Mouse (Mus musculus): ENCODE measurements around the gene Frmd8. TPM values are rescaled to one million over a fixed set of nuclear protein-coding genes. Genes with fewer than 3 reads are reported as not detected.

Frmd8 gene
- total RNA-seq, 2 experiments from 2014 or later, result 4.5 to 5.0 TPM

- DNase-seq, result no peak
Observed at GRCm38 (mm10) chr19:5841389-5841946, 33.6 kb downstream of the Frmd8 start.

GRCm38 (mm10) chr19:5840890-5841388, 34.1 kb downstream of the Frmd8 start:
- intact Hi-C loops (cut with DNase I), result no loop called here
- no peak for DNase-seq

More at GRCm38 (mm10) chr19:5841389-5841946, 33.6 kb downstream of the Frmd8 start:
- intact Hi-C loops (cut with DNase I), result no loop called here

- intact Hi-C loops (cut with DNase I), result no loop called here
- peak in 1 of 2 experiments; percentile 15 for DNase-seq
Observed at GRCm38 (mm10) chr19:5840086-5840889, 34.8 kb downstream of the Frmd8 start.

- peak in 1 of 2 experiments; percentile 37 for DNase-seq
- intact Hi-C loops (cut with DNase I), result no loop called here
Observed at GRCm38 (mm10) chr19:5839317-5840085, 35.6 kb downstream of the Frmd8 start.

GRCm38 (mm10) chr19:5838892-5839165, 36.2 kb downstream of the Frmd8 start:
- intact Hi-C loops (cut with DNase I), result no loop called here
- DNase-seq, result peak in 1 of 2 experiments; percentile 13

- peak in 1 of 2 experiments; percentile 17 for DNase-seq
- intact Hi-C loops (cut with DNase I), result no loop called here
Observed at GRCm38 (mm10) chr19:5838136-5838891, 36.8 kb downstream of the Frmd8 start.

- no peak for DNase-seq
- intact Hi-C loops (cut with DNase I), result no loop called here
Observed at GRCm38 (mm10) chr19:5837606-5838005, 37.5 kb downstream of the Frmd8 start.

- intact Hi-C loops (cut with DNase I), result no loop called here
- DNase-seq, result no peak
Observed at GRCm38 (mm10) chr19:5836941-5837572, 38.0 kb downstream of the Frmd8 start.

GRCm38 (mm10) chr19:5835922-5836430, 39.1 kb downstream of the Frmd8 start:
- intact Hi-C loops (cut with DNase I), result no loop called here
- DNase-seq, result peak in 1 of 2 experiments; percentile 31

GRCm38 (mm10) chr19:5835054-5835921, 39.8 kb downstream of the Frmd8 start:
- peak in 1 of 2 experiments; percentile 19 for DNase-seq
- intact Hi-C loops (cut with DNase I), result no loop called here

GRCm38 (mm10) chr19:5834260-5834925, 40.7 kb downstream of the Frmd8 start:
- intact Hi-C loops (cut with DNase I), result no loop called here
- DNase-seq, result peak in 1 of 2 experiments; percentile 39

GRCm38 (mm10) chr19:5833287-5834100, 41.6 kb downstream of the Frmd8 start:
- DNase-seq, result peak in 1 of 2 experiments; percentile 12
- intact Hi-C loops (cut with DNase I), result no loop called here

- intact Hi-C loops (cut with DNase I), result no loop called here
- no peak for DNase-seq
Observed at GRCm38 (mm10) chr19:5832326-5832725, 42.7 kb downstream of the Frmd8 start.

- DNase-seq, result no peak
- intact Hi-C loops (cut with DNase I), result no loop called here
Observed at GRCm38 (mm10) chr19:5831958-5832320, 43.1 kb downstream of the Frmd8 start.

- no peak for DNase-seq
- intact Hi-C loops (cut with DNase I), result no loop called here
Observed at GRCm38 (mm10) chr19:5831224-5831957, 43.7 kb downstream of the Frmd8 start.

- no peak for DNase-seq
- intact Hi-C loops (cut with DNase I), result no loop called here
Observed at GRCm38 (mm10) chr19:5830776-5831175, 44.3 kb downstream of the Frmd8 start.

Measured in gastrocnemius, postnatal 36 days (tissue).